Mouse (Mus musculus): ENCODE results near the gene Nsf. TPM values are rescaled to one million over a fixed set of nuclear protein-coding genes. Genes with fewer than 3 reads are reported as not detected.

Nsf gene
- polyA plus RNA-seq, 1 experiment from 2014 or later, result 30.5 TPM

GRCm38 (mm10) chr11:103896966-103897750 is 56.7 kb downstream of the Nsf start:
- Histone ChIP-seq H3K4me2 (no peak overlapping the region), H3K4me3 (ENCODE audit: low read depth, low read length) (no peak overlapping the region), H3K9ac (ENCODE audit: low read depth, low read length) (no peak overlapping the region), H3K9me3 (replicated peaks; ENCODE audit: control insufficient read depth, low read length) (no peaks in the 10 kb centered on the region), H3K4me1 (ENCODE audit: control insufficient read depth, insufficient read depth, low read length) (peaks cover 11% of the 10 kb centered on the region), H3K27me3 (ENCODE audit: control insufficient read depth, insufficient read depth, low read length) (no peaks in the 10 kb centered on the region), H3K36me3 (ENCODE audit: control insufficient read depth, insufficient read depth, low read length) (no peaks in the 10 kb centered on the region), H3K27ac (ENCODE audit: low read depth, low read length) (no peak overlapping the region)
- WGBS (ENCODE audit: insufficient replicate concordance), result 89% methylated on average over 11 of the region's 11 CpGs
- ATAC-seq (replicated peaks; ENCODE audit: insufficient number of reproducible peaks, low FRiP score, low TSS enrichment), result no peak

DNA sequence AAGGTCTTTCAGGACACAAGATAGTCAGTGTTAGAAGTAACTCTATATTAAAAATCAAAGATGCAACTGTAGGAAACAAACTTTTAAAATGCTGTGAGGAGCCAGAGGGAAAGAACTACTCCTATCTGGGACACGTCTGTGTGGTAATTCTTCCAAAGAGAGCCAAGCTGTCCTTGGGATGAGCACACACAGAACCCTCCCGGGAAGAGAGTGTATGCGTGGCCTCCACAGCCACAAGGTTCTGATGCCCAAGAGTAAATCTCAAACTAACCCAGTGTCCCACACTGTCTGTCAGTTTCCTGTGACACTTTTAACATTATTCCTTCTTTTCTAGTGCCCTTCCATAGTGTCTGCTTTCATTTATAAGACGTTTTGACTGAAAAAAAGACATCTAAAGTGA is 57.8 kb downstream of the Nsf start:
- 85% methylated on average over 4 of the region's 4 CpGs for WGBS (ENCODE audit: insufficient replicate concordance)
- Histone ChIP-seq H3K4me2 (no peak overlapping the region), H3K4me3 (ENCODE audit: low read depth, low read length) (no peak overlapping the region), H3K27ac (ENCODE audit: low read depth, low read length) (no peak overlapping the region), H3K9me3 (replicated peaks; ENCODE audit: control insufficient read depth, low read length) (no peaks in the 10 kb centered on the region), H3K27me3 (ENCODE audit: control insufficient read depth, insufficient read depth, low read length) (no peaks in the 10 kb centered on the region), H3K36me3 (ENCODE audit: control insufficient read depth, insufficient read depth, low read length) (no peaks in the 10 kb centered on the region), H3K4me1 (ENCODE audit: control insufficient read depth, insufficient read depth, low read length) (peaks cover 7% of the 10 kb centered on the region), H3K9ac (ENCODE audit: low read depth, low read length) (no peak overlapping the region)
- no peak for ATAC-seq (replicated peaks; ENCODE audit: insufficient number of reproducible peaks, low FRiP score, low TSS enrichment)

- Histone ChIP-seq H3K4me2 (no peak overlapping the region), H3K4me3 (ENCODE audit: low read depth, low read length) (no peak overlapping the region), H3K27ac (ENCODE audit: low read depth, low read length) (no peak overlapping the region), H3K4me1 (ENCODE audit: control insufficient read depth, insufficient read depth, low read length) (no peaks in the 10 kb centered on the region), H3K27me3 (ENCODE audit: control insufficient read depth, insufficient read depth, low read length) (no peaks in the 10 kb centered on the region), H3K36me3 (ENCODE audit: control insufficient read depth, insufficient read depth, low read length) (no peaks in the 10 kb centered on the region), H3K9ac (ENCODE audit: low read depth, low read length) (no peak overlapping the region), H3K9me3 (replicated peaks; ENCODE audit: control insufficient read depth, low read length) (no peaks in the 10 kb centered on the region)
- 85% methylated on average over 10 of the region's 10 CpGs for WGBS (ENCODE audit: insufficient replicate concordance)
- no peak for ATAC-seq (replicated peaks; ENCODE audit: insufficient number of reproducible peaks, low FRiP score, low TSS enrichment)
Measured at GRCm38 (mm10) chr11:103892831-103893230, 61.0 kb downstream of the Nsf start.

- Histone ChIP-seq H3K27me3 (ENCODE audit: control insufficient read depth, insufficient read depth, low read length) (no peaks in the 10 kb centered on the region), H3K4me3 (ENCODE audit: low read depth, low read length) (no peak overlapping the region), H3K36me3 (ENCODE audit: control insufficient read depth, insufficient read depth, low read length) (no peaks in the 10 kb centered on the region), H3K9me3 (replicated peaks; ENCODE audit: control insufficient read depth, low read length) (no peaks in the 10 kb centered on the region), H3K4me1 (ENCODE audit: control insufficient read depth, insufficient read depth, low read length) (no peaks in the 10 kb centered on the region), H3K9ac (ENCODE audit: low read depth, low read length) (no peak overlapping the region), H3K4me2 (no peak overlapping the region), H3K27ac (ENCODE audit: low read depth, low read length) (no peak overlapping the region)
- WGBS (ENCODE audit: insufficient replicate concordance), result 86% methylated on average over 10 of the region's 10 CpGs
- ATAC-seq (replicated peaks; ENCODE audit: insufficient number of reproducible peaks, low FRiP score, low TSS enrichment), result no peak
Measured at GRCm38 (mm10) chr11:103891781-103892180, 62.1 kb downstream of the Nsf start.

DNA sequence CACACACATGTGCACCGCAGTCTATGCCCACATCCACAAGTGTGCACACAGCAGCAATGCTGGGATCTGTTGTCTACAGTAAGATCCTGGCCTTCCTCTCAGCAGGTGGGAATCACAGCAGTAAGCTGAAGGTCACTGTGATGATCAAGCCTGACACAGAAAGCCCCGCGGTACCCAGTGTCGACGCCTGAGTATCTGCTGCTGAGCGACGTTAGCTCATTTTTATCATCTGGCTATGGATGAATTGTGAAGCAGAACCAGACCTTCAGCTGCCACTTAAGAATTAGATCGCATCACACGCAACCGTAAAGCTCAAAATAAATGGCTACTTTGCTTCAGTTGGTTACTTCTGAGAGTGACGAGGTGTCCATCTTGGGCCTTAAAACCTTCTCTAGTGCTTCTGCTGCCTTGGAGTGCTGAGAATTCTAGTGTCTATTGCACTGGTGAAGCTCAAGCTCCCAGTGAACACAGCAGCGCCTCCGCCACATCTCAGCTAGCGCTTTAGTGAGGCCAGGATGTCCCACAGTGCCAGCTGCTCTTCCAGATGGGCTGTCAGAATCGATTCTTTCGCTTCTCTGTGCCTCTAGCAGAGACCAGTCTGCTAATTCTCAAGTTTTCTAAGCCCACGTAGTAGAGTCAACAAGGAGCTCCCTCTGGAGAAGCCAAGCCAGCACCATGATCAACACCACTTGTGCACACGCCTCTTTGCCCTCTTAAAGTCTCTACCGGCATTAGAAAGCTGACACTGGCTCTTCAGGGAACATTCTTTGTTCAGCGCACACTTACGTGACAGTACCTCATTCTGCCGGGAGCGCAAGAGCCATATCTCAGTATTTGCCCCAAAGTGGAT is 63.3 kb downstream of the Nsf start:
- WGBS (ENCODE audit: insufficient replicate concordance), result 73% methylated on average over 23 of the region's 23 CpGs
- Histone ChIP-seq H3K27me3 (ENCODE audit: control insufficient read depth, insufficient read depth, low read length) (no peaks in the 10 kb centered on the region), H3K27ac (ENCODE audit: low read depth, low read length) (no peak overlapping the region), H3K4me2 (no peak overlapping the region), H3K36me3 (ENCODE audit: control insufficient read depth, insufficient read depth, low read length) (no peaks in the 10 kb centered on the region), H3K4me1 (ENCODE audit: control insufficient read depth, insufficient read depth, low read length) (no peaks in the 10 kb centered on the region), H3K4me3 (ENCODE audit: low read depth, low read length) (no peak overlapping the region), H3K9ac (ENCODE audit: low read depth, low read length) (no peak overlapping the region), H3K9me3 (replicated peaks; ENCODE audit: control insufficient read depth, low read length) (no peaks in the 10 kb centered on the region)
- no peak for ATAC-seq (replicated peaks; ENCODE audit: insufficient number of reproducible peaks, low FRiP score, low TSS enrichment)

GRCm38 (mm10) chr11:103887724-103888410 is 66.0 kb downstream of the Nsf start:
- H3K27me3 ChIP-seq (ENCODE audit: control insufficient read depth, insufficient read depth, low read length), result no peaks in the 10 kb centered on the region
- H3K36me3 ChIP-seq (ENCODE audit: control insufficient read depth, insufficient read depth, low read length), result no peaks in the 10 kb centered on the region
- WGBS (ENCODE audit: insufficient replicate concordance), result 94% methylated on average over 11 of the region's 11 CpGs
- H3K27ac ChIP-seq (ENCODE audit: low read depth, low read length), result no peak overlapping the region
- H3K4me1 ChIP-seq (ENCODE audit: control insufficient read depth, insufficient read depth, low read length), result peaks cover 3% of the 10 kb centered on the region; the same call in 1 of the 2 replicates
- no peak overlapping the region for H3K4me2 ChIP-seq
- ATAC-seq (replicated peaks; ENCODE audit: insufficient number of reproducible peaks, low FRiP score, low TSS enrichment), result no peak
- no peaks in the 10 kb centered on the region for H3K9me3 ChIP-seq (replicated peaks; ENCODE audit: control insufficient read depth, low read length)
- no peak overlapping the region for H3K4me3 ChIP-seq (ENCODE audit: low read depth, low read length)
- H3K9ac ChIP-seq (ENCODE audit: low read depth, low read length), result no peak overlapping the region

- Histone ChIP-seq H3K27ac (ENCODE audit: low read depth, low read length) (no peak overlapping the region), H3K4me1 (ENCODE audit: control insufficient read depth, insufficient read depth, low read length) (peaks cover 3% of the 10 kb centered on the region; the same call in 1 of the 2 replicates), H3K9me3 (replicated peaks; ENCODE audit: control insufficient read depth, low read length) (no peaks in the 10 kb centered on the region), H3K4me2 (peak overlapping the region; percentile 56), H3K4me3 (ENCODE audit: low read depth, low read length) (no peak overlapping the region), H3K9ac (ENCODE audit: low read depth, low read length) (no peak overlapping the region), H3K27me3 (ENCODE audit: control insufficient read depth, insufficient read depth, low read length) (no peaks in the 10 kb centered on the region), H3K36me3 (ENCODE audit: control insufficient read depth, insufficient read depth, low read length) (no peaks in the 10 kb centered on the region)
- WGBS (ENCODE audit: insufficient replicate concordance), result 17% methylated on average over 13 of the region's 13 CpGs
- ATAC-seq (replicated peaks; ENCODE audit: insufficient number of reproducible peaks, low FRiP score, low TSS enrichment), result no peak
Measured at GRCm38 (mm10) chr11:103884749-103885383, 69.0 kb downstream of the Nsf start.

GRCm38 (mm10) chr11:103883793-103884192 is 70.1 kb downstream of the Nsf start:
- no peaks in the 10 kb centered on the region for H3K9me3 ChIP-seq (replicated peaks; ENCODE audit: control insufficient read depth, low read length)
- no peak overlapping the region for H3K4me3 ChIP-seq (ENCODE audit: low read depth, low read length)
- H3K36me3 ChIP-seq (ENCODE audit: control insufficient read depth, insufficient read depth, low read length), result no peaks in the 10 kb centered on the region
- no peak overlapping the region for H3K4me2 ChIP-seq
- 82% methylated on average over 10 of the region's 10 CpGs for WGBS (ENCODE audit: insufficient replicate concordance)
- ATAC-seq (replicated peaks; ENCODE audit: insufficient number of reproducible peaks, low FRiP score, low TSS enrichment), result no peak
- H3K27me3 ChIP-seq (ENCODE audit: control insufficient read depth, insufficient read depth, low read length), result no peaks in the 10 kb centered on the region
- H3K27ac ChIP-seq (ENCODE audit: low read depth, low read length), result no peak overlapping the region
- H3K4me1 ChIP-seq (ENCODE audit: control insufficient read depth, insufficient read depth, low read length), result peaks cover 3% of the 10 kb centered on the region; the same call in 1 of the 2 replicates
- H3K9ac ChIP-seq (ENCODE audit: low read depth, low read length), result no peak overlapping the region

All from heart, embryonic 11.5 days (tissue).